Mouse (Mus musculus) lung, adult 2 months (tissue): ENCODE measurements around the gene Ehd1. TPM values are rescaled to one million over a fixed set of nuclear protein-coding genes. Genes with fewer than 3 reads are reported as not detected.

Experiments
- DNase-seq: peaks from one replicate; pipeline ENCODE4 v3.0.0; 2022
- H3K4me1 ChIP-seq: fragments of 200-500 bp; 2 replicates; pipeline ENCODE4 v1.6.1; 2011; ENCODE audit warnings: low read length; ENCODE audit not compliant: control insufficient read depth, insufficient read depth
- H3K4me3 ChIP-seq: fragments of 200-500 bp; replicated peaks from 2 replicates; pipeline ENCODE3; 2011; ENCODE audit warnings: low read depth, mild to moderate bottlenecking, control low read depth, low read length; ENCODE audit errors: extremely low read depth
- CTCF ChIP-seq: fragments of 200-500 bp; IDR thresholded peaks from 2 replicates; pipeline ENCODE4 v1.5.1; 2011; ENCODE audit warnings: mild to moderate bottlenecking, low read length, control low read depth; ENCODE audit not compliant: insufficient read depth
- POLR2A ChIP-seq: fragments of 200-500 bp; IDR thresholded peaks from 2 replicates; pipeline ENCODE4 v1.6.1; 2011; ENCODE audit warnings: low read depth, mild to moderate bottlenecking, control low read depth, low read length, borderline replicate concordance; ENCODE audit errors: extremely low read depth
- WGBS: fragments of 180-500 bp; shearing (Covaris S2); methylation state at CpG from one replicate; pipeline ENCODE4 v1.1.7; 2018; 5-methylcytosine and 5-hydroxymethylcytosine counted together
- polyA plus RNA-seq: library from polyadenylated mRNA; depleted of rRNA; stranded (reverse); fragments of >200 nt; gene quantifications from 2 replicates; pipeline ENCODE4 v1.2.3, GENCODE M21; 2012

The Ehd1 gene
- polyA plus RNA-seq, 1 experiment = 399 TPM

DNA sequence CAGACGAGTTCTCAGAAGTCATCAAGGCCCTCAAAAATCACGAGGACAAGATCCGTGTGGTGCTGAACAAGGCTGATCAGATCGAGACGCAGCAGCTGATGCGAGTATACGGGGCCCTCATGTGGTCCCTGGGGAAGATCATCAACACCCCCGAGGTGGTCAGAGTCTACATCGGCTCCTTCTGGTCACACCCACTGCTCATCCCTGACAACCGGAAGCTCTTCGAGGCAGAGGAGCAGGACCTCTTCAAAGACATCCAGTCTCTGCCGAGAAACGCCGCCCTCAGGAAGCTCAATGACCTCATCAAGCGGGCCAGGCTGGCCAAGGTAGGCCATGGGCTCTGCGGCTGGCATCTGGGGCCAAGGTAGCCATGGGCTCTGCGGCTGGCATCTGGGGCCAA, 17.8 kb downstream of the Ehd1 start:
- no peak for TF ChIP-seq POLR2A
- no peak for TF ChIP-seq CTCF
- Histone ChIP-seq H3K4me3 (no peak overlapping the region), H3K4me1 (peaks cover 52% of the 10 kb centered on the region)
- 73% methylated on average over 17 of the region's 17 CpGs for WGBS
- no peak for DNase-seq

- WGBS = 64% methylated on average over 5 of the region's 5 CpGs
- Histone ChIP-seq H3K4me1 (peaks cover 51% of the 10 kb centered on the region), H3K4me3 (no peak overlapping the region)
- no peak for DNase-seq
- TF ChIP-seq CTCF (no peak), POLR2A (no peak)
Measured at GRCm38 (mm10) chr19:6296551-6297210, 20.2 kb downstream of the Ehd1 start.

DNA sequence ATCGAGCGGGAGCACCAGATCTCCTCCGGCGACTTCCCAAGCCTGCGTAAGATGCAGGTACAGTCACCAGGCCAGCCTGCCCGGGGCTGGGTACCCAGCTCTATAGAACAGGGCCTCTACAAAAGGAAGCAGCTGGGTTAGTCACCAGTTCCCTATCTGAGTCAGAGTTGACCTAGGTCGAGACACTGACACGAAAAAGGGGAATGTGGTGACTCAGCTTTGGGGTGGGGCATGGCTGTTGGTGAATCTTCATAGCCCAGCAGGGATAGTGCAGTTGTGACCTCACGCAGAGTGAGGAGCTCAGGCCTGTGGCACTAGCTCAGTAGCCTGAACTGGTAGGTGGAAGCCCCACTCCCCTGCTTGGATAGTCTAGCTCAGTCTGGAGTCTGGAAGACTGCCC, 21.1 kb downstream of the Ehd1 start:
- peak; percentile 31 for DNase-seq
- H3K4me3 ChIP-seq = no peak overlapping the region
- peaks cover 47% of the 10 kb centered on the region for H3K4me1 ChIP-seq
- TF ChIP-seq CTCF (no peak), POLR2A (no peak)
- WGBS = 59% methylated on average over 9 of the region's 9 CpGs

GRCm38 (mm10) chr19:6299003-6299402, 22.5 kb downstream of the Ehd1 start:
- WGBS = 52% methylated on average over 4 of the region's 4 CpGs
- Histone ChIP-seq H3K4me1 (peaks cover 48% of the 10 kb centered on the region), H3K4me3 (no peak overlapping the region)
- TF ChIP-seq CTCF (no peak), POLR2A (no peak)
- no peak for DNase-seq

GRCm38 (mm10) chr19:6299450-6300267, 23.1 kb downstream of the Ehd1 start:
- TF ChIP-seq CTCF (no peak), POLR2A (peak; percentile 17; the same call in 1 of the 2 replicates)
- no peak for DNase-seq
- WGBS = 42% methylated on average over 7 of the region's 7 CpGs
- peaks cover 49% of the 10 kb centered on the region for H3K4me1 ChIP-seq
- H3K4me3 ChIP-seq = no peak overlapping the region

DNA sequence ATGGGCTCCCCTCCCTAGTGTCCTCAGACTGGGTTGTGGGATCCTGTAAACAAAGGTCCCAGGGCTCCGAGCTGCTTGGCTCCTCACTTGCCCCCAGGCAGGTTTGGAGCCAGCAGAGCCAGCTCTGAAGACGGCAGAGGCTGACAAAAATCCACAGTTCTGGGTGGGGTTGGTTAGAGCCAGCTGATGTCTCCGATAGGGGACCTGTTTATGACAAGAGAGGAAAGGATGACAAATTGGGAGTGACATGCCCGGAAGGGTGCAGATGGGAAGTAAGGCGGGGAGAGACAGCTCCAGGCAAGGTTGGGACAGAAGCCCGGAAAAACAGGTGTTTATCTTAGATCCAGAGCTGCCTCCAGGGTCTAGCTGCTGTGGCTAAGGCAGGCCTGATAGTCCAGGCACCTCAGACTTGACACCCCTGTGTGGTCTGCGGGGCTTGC, 23.9 kb downstream of the Ehd1 start:
- H3K4me3 ChIP-seq = no peak overlapping the region
- 36% methylated on average over 7 of the region's 7 CpGs for WGBS
- H3K4me1 ChIP-seq = peaks cover 51% of the 10 kb centered on the region
- peak; percentile 46 for DNase-seq
- no peak for TF ChIP-seq POLR2A
- TF ChIP-seq CTCF = no peak

GRCm38 (mm10) chr19:6302114-6302513, 25.6 kb downstream of the Ehd1 start:
- 86% methylated on average over 5 of the region's 5 CpGs for WGBS
- no peak for TF ChIP-seq CTCF
- TF ChIP-seq POLR2A = no peak
- DNase-seq = no peak
- Histone ChIP-seq H3K4me1 (peaks cover 51% of the 10 kb centered on the region), H3K4me3 (no peak overlapping the region)

DNA sequence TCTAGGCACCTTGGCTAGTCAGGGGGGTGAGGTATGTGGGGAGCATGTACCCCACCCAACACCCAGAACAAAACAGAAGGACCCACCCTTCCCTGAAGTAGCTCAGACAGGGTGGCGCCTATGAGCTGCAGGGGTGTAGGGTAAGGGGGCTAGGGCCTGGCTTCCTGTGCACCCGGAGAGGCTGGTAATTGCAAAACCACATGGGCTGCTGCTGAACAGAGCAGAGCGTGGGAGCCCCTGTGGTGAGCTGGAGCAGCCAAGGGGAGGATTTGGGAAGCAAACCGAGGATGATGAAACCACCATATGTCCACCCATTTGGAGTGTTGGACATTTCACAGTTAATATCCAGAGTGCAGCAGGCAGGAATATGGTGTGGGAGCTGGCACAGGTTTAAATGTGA, 26.0 kb downstream of the Ehd1 start:
- H3K4me3 ChIP-seq = no peak overlapping the region
- TF ChIP-seq POLR2A (no peak), CTCF (no peak)
- DNase-seq = no peak
- H3K4me1 ChIP-seq = peaks cover 47% of the 10 kb centered on the region
- WGBS = 14% methylated on average over 4 of the region's 4 CpGs

- peaks cover 38% of the 10 kb centered on the region for H3K4me1 ChIP-seq
- DNase-seq = no peak
- WGBS = 61% methylated on average over 6 of the region's 6 CpGs
- TF ChIP-seq POLR2A (no peak), CTCF (no peak)
- no peak overlapping the region for H3K4me3 ChIP-seq
Measured at GRCm38 (mm10) chr19:6303831-6304230, 27.3 kb downstream of the Ehd1 start.

DNA sequence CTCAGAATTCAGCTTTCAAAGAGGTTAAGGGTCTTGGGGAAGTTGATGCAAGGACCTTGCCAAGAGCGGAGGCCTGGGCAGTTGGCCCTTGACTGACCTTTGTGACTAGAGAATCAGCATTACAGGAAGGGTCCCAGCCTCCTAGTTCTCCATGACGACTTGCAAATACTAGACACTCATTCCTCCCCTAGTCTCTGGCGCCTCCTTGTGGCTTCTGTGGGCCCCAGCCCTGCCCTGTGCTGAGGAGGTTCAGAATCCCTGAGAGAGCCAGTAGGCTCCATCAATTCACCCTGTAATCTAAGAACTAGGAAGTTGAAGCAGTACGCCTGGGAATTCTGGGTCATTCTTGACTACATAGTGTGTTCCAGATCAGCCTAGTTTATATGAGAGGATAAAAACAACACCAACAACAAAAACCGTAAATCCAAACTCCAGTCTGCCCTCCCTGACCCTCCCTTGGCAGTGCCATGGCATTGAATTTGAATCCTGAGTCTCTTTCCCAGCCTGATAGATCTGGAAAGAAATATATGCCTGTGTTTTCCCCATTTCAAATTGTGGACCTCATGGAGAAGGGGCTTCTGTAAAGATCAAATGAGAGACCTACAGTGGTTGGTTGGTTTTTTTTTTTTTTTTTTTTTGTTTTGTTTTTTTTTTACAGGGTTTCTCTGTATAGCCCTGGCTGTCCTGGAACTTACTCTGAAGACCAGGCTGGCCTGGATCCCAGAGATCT, 28.4 kb downstream of the Ehd1 start:
- DNase-seq = peak; percentile 91
- peak; percentile 93 for TF ChIP-seq CTCF
- no peak for TF ChIP-seq POLR2A
- 15% methylated on average over 5 of the region's 5 CpGs for WGBS
- peaks cover 27% of the 10 kb centered on the region for H3K4me1 ChIP-seq
- no peak overlapping the region for H3K4me3 ChIP-seq
